Mouse (Mus musculus) lung, postnatal 0 days (tissue): Measurements from ENCODE around the gene Sox5.

ENCODE experiments used
- CTCF ChIP-seq: IDR thresholded peaks from 2 replicates; pipeline ENCODE4 v1.5.1; 2016; ENCODE audit warnings: antibody characterized with exemption, mild to moderate bottlenecking
- EP300 ChIP-seq: IDR thresholded peaks from 2 replicates; pipeline ENCODE4 v1.6.1; 2016; ENCODE audit warnings: antibody characterized with exemption, mild to moderate bottlenecking, control low read depth

- TF ChIP-seq EP300 (no peak), CTCF (no peak)
These were observed 322.3 kb downstream of the Sox5 start for GRCm38 (mm10) chr6:144459486-144459885.
